Mouse (Mus musculus): ENCODE data around the gene 2310022A10Rik. TPM values are rescaled to one million over a fixed set of nuclear protein-coding genes. Genes with fewer than 3 reads are reported as not detected.

Gene 2310022A10Rik
- total RNA-seq, 2 experiments from 2014 or later, result 25.5 to 25.6 TPM

DNA sequence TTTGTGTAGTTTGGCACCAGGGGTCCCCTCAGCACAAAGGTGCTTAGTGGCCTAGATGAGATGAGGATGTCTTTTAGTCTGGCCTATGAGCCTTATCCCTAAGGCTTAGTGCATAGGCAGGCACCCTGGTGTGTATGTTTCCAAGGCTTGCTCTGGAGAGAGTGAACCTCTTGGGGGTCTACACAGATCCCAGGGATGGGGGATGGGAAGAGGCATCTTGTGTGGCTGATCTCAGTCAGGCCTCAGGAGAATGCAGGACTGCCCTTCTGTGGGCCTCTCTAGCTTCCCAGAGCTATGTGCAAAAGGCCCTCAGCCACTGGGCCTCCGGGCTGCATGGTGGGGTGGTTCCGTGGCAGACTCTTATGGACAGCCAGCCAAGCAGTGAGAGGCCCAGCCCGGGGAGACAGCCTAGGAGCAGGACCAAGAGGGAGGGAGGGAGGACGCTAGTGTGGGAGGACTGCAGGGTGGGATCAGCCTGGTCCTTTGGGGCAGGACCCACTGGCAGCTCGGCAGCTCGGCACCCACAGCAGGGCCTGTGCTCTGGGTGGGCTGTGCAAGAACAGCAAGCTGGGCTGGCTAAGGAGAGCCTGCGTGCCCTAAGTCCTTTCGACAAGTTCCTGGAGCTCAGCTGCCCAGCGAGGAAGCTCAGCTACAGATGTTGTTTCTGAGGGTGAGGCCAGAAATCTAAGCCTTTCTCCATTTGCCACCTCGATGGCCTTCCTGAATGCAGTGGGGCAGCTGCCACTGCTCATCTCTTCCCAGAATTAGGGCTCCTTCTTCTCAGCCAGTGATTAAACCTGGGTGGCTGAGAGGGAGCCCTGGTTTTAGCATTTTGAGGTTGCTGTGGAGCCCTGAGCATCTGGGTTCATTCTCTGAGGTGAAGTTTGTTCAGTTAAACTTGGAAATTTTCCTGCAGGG, 43.8 kb downstream of the 2310022A10Rik start:
- DNase-seq (ENCODE audit: low spot score in 2 of 2), result no peak
- no peak for TF ChIP-seq CTCF (conservative IDR thresholded peaks at IDR 0.05)
- Histone ChIP-seq H3K4me3 (no peak overlapping the region), H3K27ac (peak overlapping the region; percentile 100)

DNA sequence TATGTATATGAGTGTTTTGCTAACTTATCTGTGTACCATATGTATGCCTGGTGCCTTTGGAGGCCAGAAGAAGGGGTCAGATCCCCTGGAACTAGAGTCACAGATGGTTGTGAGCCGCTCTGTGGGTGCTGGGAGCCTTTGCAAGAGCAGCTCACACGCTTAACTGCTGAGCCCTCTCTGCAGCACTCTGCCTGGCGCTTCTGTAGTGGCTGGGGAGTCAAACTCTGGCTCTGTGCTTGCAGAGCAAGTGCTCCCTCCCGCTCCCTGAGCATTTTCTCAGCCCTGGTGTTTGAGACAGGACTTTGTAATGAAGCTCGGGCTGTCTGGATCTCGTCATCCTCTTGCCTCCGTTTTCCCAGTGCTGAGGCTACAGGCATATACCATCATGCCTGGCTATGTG, 45.0 kb downstream of the 2310022A10Rik start:
- DNase-seq (ENCODE audit: low spot score in 2 of 2), result no peak
- Histone ChIP-seq H3K27ac (peak overlapping the region; percentile 100), H3K4me3 (no peak overlapping the region)
- TF ChIP-seq CTCF (conservative IDR thresholded peaks at IDR 0.05), result no peak

GRCm38 (mm10) chr7:27601628-27602027, 48.6 kb downstream of the 2310022A10Rik start:
- DNase-seq (ENCODE audit: low spot score in 2 of 2), result peak; percentile 49 to 73
- Histone ChIP-seq H3K27ac (peak overlapping the region; percentile 93), H3K4me3 (no peak overlapping the region)
- no peak for TF ChIP-seq CTCF (conservative IDR thresholded peaks at IDR 0.05)

GRCm38 (mm10) chr7:27602161-27602560, 49.1 kb downstream of the 2310022A10Rik start:
- DNase-seq (ENCODE audit: low spot score in 2 of 2), result no peak
- no peak for TF ChIP-seq CTCF (conservative IDR thresholded peaks at IDR 0.05)
- Histone ChIP-seq H3K27ac (peak overlapping the region; percentile 93), H3K4me3 (no peak overlapping the region)

- Histone ChIP-seq H3K27ac (peak overlapping the region; percentile 93), H3K4me3 (no peak overlapping the region)
- DNase-seq (ENCODE audit: low spot score in 2 of 2), result no peak
- TF ChIP-seq CTCF (conservative IDR thresholded peaks at IDR 0.05), result no peak
These were observed 49.8 kb downstream of the 2310022A10Rik start for GRCm38 (mm10) chr7:27602835-27603234.

DNA sequence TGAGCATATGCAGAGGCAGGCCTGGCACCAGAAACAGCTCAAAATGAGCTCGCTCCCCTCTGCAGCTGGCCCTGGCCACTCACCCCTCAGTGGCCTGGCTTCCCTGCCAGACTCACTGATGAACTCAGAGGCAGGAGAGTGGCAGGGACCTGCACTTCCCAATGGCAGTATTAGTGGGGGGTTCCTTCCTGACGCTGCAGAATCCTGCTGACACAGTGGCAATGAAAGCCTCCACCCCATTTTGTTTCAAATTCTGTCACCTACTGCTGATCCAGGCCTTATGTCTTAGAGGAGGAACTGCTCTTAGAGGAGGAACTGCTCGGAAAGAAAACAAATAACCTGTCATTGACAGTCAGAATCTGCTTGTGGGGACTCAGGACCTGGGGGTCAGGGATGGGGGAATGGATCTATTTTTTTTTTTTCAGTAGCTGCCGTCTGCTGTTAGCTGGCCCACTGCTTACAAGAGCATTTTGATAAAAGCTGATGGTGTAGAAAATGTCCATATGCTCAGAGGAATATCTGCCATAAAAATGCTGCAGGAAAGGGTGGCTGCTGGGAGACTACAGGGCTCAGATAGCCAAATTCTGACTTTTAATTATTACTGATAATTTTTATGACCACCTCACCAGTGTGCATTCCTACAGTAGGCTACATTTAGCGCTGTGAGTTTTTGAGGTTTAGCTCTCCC, 51.8 kb downstream of the 2310022A10Rik start:
- no peak for DNase-seq (ENCODE audit: low spot score in 2 of 2)
- no peak overlapping the region for H3K4me3 ChIP-seq
- TF ChIP-seq CTCF (conservative IDR thresholded peaks at IDR 0.05), result no peak
- peak overlapping the region; percentile 93 for H3K27ac ChIP-seq

DNA sequence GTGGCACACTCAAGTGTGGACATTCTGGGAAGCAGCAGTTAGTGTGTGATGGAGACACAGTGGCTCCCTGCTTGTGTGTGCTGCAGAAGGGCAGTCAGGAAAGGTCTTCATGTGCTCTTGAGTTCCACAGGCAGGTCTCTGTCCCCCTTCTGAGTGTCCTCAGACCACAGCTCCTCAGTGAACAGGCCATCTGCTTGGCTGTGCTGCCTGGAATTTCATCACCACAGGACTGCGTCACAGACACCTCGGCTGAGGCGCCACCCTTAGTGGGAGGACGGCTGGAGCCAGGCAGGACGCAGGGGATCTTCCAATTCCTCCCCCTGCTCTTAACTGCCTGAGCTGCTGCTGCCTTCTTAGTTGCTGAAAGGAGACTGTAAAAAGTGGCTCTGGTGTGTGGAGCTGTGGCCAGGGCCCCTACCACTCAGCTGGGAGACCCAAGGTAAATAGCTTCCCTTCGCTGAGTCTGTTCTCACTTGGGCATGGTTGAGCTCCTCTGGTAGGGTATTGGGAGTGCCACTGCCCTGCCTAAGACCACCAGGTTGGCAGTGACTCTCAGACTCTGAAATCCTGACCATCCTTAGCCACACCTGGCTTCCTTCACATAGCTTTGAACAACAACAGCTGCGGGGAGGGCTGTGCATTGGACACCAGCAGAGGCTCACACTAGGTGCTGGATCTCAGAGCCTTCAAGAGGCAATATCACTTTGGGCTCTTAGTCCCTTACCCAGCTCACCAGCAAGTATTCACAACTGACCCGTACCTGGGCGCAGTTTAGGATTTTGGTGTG, 52.7 kb downstream of the 2310022A10Rik start:
- DNase-seq (ENCODE audit: low spot score in 2 of 2), result peak; percentile 51 to 72
- Histone ChIP-seq H3K4me3 (0 out of 2 replicates have a peak overlapping the region, but pooled peaks have one; percentile 4), H3K27ac (peak overlapping the region; percentile 93)
- TF ChIP-seq CTCF (conservative IDR thresholded peaks at IDR 0.05), result no peak

DNA sequence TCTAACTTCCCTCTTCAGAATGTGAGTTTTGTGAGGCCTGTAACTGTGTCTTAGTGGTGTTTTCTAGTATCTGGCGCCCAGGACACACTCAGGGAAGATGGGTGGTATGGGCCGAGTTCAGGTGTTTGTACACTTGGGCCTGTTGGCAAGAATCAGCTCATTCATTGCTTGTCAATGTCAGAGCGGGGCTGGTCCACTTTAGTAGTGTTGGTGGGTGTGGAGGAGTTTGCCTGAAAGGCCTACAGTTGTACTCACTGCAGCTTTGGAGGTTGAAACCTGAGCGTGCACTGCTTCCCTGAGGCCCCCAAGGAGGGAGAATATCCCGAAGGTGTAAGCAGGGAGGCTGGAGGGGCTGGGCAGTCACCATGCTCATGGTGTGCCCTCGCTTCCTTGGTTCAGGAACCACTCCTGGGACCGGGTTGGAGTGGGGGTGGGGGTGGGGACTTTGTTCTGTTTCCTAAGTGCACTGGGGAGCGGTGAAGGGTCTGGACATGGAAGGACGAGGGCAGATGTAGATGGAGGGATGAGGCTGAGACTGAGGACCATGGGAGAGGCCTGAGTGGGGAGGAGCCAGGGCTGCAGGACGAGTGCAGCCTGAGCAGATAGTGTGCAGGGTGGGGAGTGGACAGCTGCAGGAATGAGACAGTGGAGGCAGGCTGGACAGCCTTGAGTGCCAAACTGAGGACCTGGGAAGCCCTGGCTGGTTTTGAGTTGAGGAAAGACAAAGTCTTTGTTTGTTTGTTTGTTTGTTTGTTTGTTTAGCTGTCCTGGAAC, 53.6 kb downstream of the 2310022A10Rik start:
- H3K27ac ChIP-seq, result peak overlapping the region; percentile 82
- no peak overlapping the region for H3K4me3 ChIP-seq
- no peak for TF ChIP-seq CTCF (conservative IDR thresholded peaks at IDR 0.05)
- DNase-seq (ENCODE audit: low spot score in 2 of 2), result no peak

GRCm38 (mm10) chr7:27607580-27607979, 54.5 kb downstream of the 2310022A10Rik start:
- no peak overlapping the region for H3K4me3 ChIP-seq
- peak in 1 of 2 experiments; percentile 59 for DNase-seq (ENCODE audit: low spot score in 2 of 2)
- no peak for TF ChIP-seq CTCF (conservative IDR thresholded peaks at IDR 0.05)
- H3K27ac ChIP-seq, result peak overlapping the region; percentile 82

- Histone ChIP-seq H3K27ac (peak overlapping the region; percentile 82), H3K4me3 (no peak overlapping the region)
- DNase-seq (ENCODE audit: low spot score in 2 of 2), result no peak
- TF ChIP-seq CTCF (conservative IDR thresholded peaks at IDR 0.05), result no peak
These were observed 55.1 kb downstream of the 2310022A10Rik start for GRCm38 (mm10) chr7:27608130-27608529.

GRCm38 (mm10) chr7:27609285-27609684, 56.3 kb downstream of the 2310022A10Rik start:
- no peak for DNase-seq (ENCODE audit: low spot score in 2 of 2)
- no peak for TF ChIP-seq CTCF (conservative IDR thresholded peaks at IDR 0.05)
- Histone ChIP-seq H3K4me3 (no peak overlapping the region), H3K27ac (peak overlapping the region; percentile 82)

- TF ChIP-seq CTCF (conservative IDR thresholded peaks at IDR 0.05), result no peak
- no peak for DNase-seq (ENCODE audit: low spot score in 2 of 2)
- Histone ChIP-seq H3K4me3 (no peak overlapping the region), H3K27ac (peak overlapping the region; percentile 82; the same call in 1 of the 2 replicates)
These were observed 56.7 kb downstream of the 2310022A10Rik start for GRCm38 (mm10) chr7:27609688-27610087.
